Mouse (Mus musculus): Measurements from ENCODE around the gene Ptpn6. TPM values are rescaled to one million over a fixed set of nuclear protein-coding genes. Genes with fewer than 3 reads are reported as not detected.

Gene Ptpn6
- polyA plus RNA-seq, 1 experiment, result 31.7 TPM

DNA sequence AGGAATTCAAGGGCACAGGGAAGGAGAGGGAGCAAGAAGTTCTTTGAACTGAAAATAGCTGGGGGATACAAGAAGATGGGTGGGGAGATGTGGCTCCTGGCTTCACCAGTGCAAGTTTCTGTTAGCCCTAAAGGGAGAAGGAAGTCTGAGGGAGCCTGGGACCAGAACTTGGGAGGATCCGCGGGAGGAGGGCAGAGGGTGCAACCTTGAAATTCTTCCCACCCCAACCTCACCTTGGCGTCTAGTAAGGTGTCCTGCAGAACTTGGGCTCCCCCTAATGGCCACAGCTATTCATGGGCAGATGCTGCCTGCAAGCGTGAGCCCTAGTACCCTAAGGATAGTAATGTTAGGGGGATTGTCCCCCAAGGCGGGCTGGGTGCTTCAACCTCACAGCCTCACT lies 20.7 kb upstream of the Ptpn6 start:
- Histone ChIP-seq H3K27ac (ENCODE audit: insufficient read depth, low read depth, low read length) (peak overlapping the region; percentile 54), H3K36me3 (ENCODE audit: control insufficient read depth, insufficient read depth, low read length) (no peaks in the 10 kb centered on the region), H3K27me3 (replicated peaks; ENCODE audit: control insufficient read depth, insufficient read depth, low read length) (no peaks in the 10 kb centered on the region), H3K4me3 (ENCODE audit: insufficient read depth, low read depth, low read length) (no peak overlapping the region), H3K4me1 (ENCODE audit: control insufficient read depth, insufficient read depth, low read length) (peaks cover 18% of the 10 kb centered on the region)
- DNase-seq, result peak; percentile 92
- WGBS, result 5% methylated on average over 5 of the region's 5 CpGs
- peak; percentile 99 for TF ChIP-seq CTCF (conservative IDR thresholded peaks at IDR 0.05; ENCODE audit: insufficient read depth, insufficient read length, low read depth, low read length)
- TF ChIP-seq POLR2A (IDR thresholded peaks at IDR 0.05; ENCODE audit: low read depth, low read length), result no peak

DNA sequence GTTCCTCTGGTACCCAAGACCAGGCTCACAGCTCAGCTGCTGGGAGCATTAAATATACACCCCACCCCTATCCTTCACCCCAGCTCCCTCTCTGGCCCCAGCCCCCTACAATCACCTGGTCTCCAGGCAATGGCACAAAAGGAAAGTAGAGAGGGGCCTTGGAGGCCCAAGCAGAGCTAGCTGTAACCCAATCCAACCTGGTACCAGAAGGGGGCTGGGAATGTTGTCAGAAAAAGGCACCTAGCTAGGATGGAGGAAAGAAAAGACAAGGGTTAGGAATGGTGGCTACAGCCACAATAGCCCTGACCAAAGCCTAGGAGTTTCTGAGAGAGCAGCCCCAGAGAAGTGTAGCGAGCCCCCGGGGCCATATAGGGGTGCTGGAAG lies 20.3 kb upstream of the Ptpn6 start:
- Histone ChIP-seq H3K27me3 (replicated peaks; ENCODE audit: control insufficient read depth, insufficient read depth, low read length) (no peaks in the 10 kb centered on the region), H3K4me1 (ENCODE audit: control insufficient read depth, insufficient read depth, low read length) (peaks cover 21% of the 10 kb centered on the region), H3K27ac (ENCODE audit: insufficient read depth, low read depth, low read length) (peak overlapping the region; percentile 54), H3K4me3 (ENCODE audit: insufficient read depth, low read depth, low read length) (no peak overlapping the region), H3K36me3 (ENCODE audit: control insufficient read depth, insufficient read depth, low read length) (no peaks in the 10 kb centered on the region)
- TF ChIP-seq CTCF (conservative IDR thresholded peaks at IDR 0.05; ENCODE audit: insufficient read depth, insufficient read length, low read depth, low read length) (no peak), POLR2A (IDR thresholded peaks at IDR 0.05; ENCODE audit: low read depth, low read length) (no peak)
- WGBS, result 38% methylated on average over 2 of the region's 2 CpGs
- DNase-seq, result no peak

DNA sequence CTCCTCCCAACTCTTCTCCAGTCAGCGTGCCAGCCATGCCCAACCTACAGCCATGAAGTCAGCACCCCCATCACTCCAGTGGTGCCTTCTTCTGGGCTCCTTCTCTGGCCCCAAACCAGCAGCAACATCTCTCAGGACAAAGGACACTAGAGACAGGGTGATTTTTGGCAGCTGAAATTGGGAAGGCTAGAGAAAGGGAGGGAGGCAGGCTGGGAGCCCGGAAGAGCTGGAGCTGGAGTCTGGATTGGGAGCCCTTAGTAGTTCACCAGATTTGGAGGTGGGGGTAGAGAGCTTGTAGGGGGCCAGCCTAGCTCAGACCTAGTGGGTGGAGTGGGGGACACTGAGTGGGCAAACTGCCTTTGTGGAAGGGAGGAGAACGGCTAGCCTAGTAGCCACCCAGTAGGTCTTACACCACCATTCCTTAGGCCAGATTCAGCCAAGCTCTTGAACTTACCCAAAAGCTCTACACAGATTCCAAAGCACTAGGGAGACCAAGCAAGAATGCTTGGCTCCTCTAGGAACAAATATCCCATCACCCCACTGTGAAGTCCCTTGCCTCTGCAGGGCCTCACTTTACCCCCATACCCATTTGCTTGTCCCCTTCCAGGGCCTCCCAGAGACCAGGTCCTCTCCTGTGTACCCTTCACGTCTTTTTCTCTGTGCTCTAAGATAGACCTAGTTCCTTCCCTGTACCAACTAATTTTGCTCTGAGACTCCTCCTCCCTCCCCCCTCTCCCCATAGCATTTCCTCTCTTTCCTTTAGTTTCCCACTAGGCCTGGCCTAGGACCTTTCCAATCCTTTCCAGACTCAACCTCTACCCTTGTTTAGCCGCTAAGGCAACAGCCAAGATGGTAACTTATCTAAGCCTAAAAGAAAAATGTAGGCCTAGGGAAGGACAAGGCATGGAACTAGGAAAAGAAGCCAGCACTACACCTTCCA lies 19.7 kb upstream of the Ptpn6 start:
- peak overlapping the region; percentile 81 for H3K27ac ChIP-seq (ENCODE audit: insufficient read depth, low read depth, low read length)
- peaks cover 22% of the 10 kb centered on the region for H3K4me1 ChIP-seq (ENCODE audit: control insufficient read depth, insufficient read depth, low read length)
- TF ChIP-seq POLR2A (IDR thresholded peaks at IDR 0.05; ENCODE audit: low read depth, low read length) (no peak), CTCF (conservative IDR thresholded peaks at IDR 0.05; ENCODE audit: insufficient read depth, insufficient read length, low read depth, low read length) (no peak)
- H3K36me3 ChIP-seq (ENCODE audit: control insufficient read depth, insufficient read depth, low read length), result no peaks in the 10 kb centered on the region
- 46% methylated on average over 5 of the region's 5 CpGs for WGBS
- no peaks in the 10 kb centered on the region for H3K27me3 ChIP-seq (replicated peaks; ENCODE audit: control insufficient read depth, insufficient read depth, low read length)
- DNase-seq, result peak; percentile 80
- H3K4me3 ChIP-seq (ENCODE audit: insufficient read depth, low read depth, low read length), result peak overlapping the region; percentile 91; the same call in 1 of the 2 replicates

DNA sequence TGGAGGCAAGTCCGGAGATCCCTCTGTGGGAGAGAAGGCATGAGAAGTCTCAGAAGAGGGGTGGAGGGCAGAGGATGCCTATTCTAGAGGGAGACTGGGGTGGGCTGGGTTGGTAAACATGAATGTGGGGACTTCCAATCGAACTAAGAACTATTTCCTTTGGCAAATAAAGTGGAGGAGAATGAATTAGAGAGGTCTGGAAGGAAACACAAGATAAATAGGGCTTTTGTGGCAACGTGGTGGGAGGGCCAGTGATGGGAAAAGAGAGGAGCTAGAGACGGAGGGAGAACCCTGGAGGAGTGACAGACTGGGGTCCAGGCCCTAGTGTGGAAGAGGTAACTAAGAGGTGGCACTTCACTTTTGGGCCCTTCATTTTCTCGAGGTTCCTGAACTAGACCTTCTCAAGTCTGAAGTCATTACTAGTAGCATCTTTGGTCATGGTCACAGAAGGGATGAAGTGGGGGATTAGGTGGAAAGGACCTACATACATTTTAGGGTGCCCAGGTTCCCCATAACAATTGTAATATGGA lies 18.9 kb upstream of the Ptpn6 start:
- Histone ChIP-seq H3K36me3 (ENCODE audit: control insufficient read depth, insufficient read depth, low read length) (no peaks in the 10 kb centered on the region), H3K4me3 (ENCODE audit: insufficient read depth, low read depth, low read length) (peak overlapping the region; percentile 91)

DNA sequence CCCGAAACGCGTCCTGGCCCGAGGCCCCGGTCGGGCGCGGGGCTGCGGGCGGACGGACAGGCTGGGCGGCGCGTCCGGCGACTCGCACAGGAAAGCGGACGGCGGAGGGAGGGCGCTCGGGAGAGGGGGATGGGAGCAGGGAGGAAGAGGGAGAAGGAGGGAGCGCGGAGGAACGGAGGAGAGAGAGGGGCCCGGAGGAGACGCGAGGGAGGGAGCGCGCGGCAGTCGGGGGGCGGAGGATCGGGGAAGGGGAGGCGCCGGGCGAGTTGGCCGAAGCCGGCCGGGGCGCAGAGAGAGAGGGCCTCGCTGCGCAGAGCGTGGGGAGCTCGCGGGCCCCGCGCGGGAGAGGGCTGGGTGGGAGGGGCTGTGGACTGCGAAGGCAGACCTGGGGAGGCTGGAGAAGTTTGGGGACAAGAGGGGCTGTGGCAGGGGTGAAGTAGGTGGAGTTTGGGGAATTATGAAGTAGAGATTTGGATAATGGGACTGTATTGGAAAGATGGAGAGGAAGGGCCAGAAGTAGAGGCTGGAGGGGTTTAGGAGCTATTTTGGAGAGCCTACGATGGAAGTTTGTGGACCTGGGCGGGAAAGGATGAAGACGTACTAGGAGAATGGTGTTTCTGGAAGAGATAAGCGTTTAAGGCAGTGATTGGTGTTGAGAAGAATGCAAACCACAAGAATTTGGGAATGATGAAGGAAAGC lies 18.3 kb upstream of the Ptpn6 start:
- 1% methylated on average over 48 of the region's 54 CpGs for WGBS
- H3K4me1 ChIP-seq (ENCODE audit: control insufficient read depth, insufficient read depth, low read length), result peaks cover 22% of the 10 kb centered on the region
- peak overlapping the region; percentile 89 for H3K27ac ChIP-seq (ENCODE audit: insufficient read depth, low read depth, low read length)
- H3K4me3 ChIP-seq (ENCODE audit: insufficient read depth, low read depth, low read length), result peak overlapping the region; percentile 91
- peak; percentile 89 for DNase-seq
- H3K27me3 ChIP-seq (replicated peaks; ENCODE audit: control insufficient read depth, insufficient read depth, low read length), result no peaks in the 10 kb centered on the region
- TF ChIP-seq POLR2A (IDR thresholded peaks at IDR 0.05; ENCODE audit: low read depth, low read length) (no peak), CTCF (conservative IDR thresholded peaks at IDR 0.05; ENCODE audit: insufficient read depth, insufficient read length, low read depth, low read length) (no peak)
- no peaks in the 10 kb centered on the region for H3K36me3 ChIP-seq (ENCODE audit: control insufficient read depth, insufficient read depth, low read length)

More for the DNA sequence above, 18.9 kb upstream of the Ptpn6 start:
- no peak for DNase-seq
- H3K27me3 ChIP-seq (replicated peaks; ENCODE audit: control insufficient read depth, insufficient read depth, low read length), result no peaks in the 10 kb centered on the region
- H3K4me1 ChIP-seq (ENCODE audit: control insufficient read depth, insufficient read depth, low read length), result peaks cover 22% of the 10 kb centered on the region
- TF ChIP-seq CTCF (conservative IDR thresholded peaks at IDR 0.05; ENCODE audit: insufficient read depth, insufficient read length, low read depth, low read length), result no peak
- TF ChIP-seq POLR2A (IDR thresholded peaks at IDR 0.05; ENCODE audit: low read depth, low read length), result no peak
- peak overlapping the region; percentile 81 for H3K27ac ChIP-seq (ENCODE audit: insufficient read depth, low read depth, low read length)
- whole genome bisulfite sequencing, result 25% methylated on average over 5 of the region's 5 CpGs

DNA sequence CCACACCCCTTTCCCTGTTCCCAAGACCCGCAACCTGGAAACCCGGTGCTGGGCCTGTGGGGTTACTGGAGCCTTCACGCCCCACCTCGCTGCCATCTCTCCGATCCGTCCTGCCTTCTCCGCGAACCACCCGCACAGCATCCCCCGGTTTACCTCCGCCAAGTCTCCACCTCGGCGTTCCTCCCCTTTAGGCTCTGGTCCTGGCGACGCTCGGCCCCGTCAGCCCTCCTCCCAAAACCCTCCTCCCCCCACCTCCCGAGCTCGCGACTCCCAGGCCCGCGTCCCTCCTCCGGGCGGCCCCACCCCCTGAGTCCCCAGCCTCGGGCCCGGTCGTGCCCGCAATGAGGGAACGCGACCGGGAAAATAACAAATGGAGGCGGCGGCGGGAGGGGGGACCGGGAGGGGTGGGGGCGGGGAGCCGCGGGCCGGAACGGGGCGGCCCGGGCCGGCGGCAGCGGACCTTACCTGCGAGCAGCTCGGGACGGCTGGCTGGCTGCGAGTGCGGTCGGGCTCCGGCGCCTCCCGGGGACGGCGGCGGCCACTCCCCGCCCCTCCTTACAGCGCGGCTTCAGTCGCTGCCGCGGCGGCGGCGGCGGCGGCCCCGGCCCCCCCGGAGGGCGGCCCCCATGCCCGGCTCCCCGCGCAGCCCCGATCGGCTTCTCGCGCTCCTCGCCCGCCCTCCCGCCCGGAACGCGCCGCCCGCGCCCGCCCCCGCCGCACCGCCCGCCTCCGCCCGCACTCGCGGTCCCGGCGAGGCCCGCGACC lies 17.5 kb upstream of the Ptpn6 start, which contains the start of the genes Gm45234 and Atn1:
Gene Gm45234 (minus strand): TSS at position 191 of the 765 bp plus-strand sequence.
Gene Atn1 (minus strand): TSS at position 694 of the 765 bp plus-strand sequence.
- TF ChIP-seq POLR2A (IDR thresholded peaks at IDR 0.05; ENCODE audit: low read depth, low read length) (no peak), CTCF (conservative IDR thresholded peaks at IDR 0.05; ENCODE audit: insufficient read depth, insufficient read length, low read depth, low read length) (no peak)
- Histone ChIP-seq H3K27me3 (replicated peaks; ENCODE audit: control insufficient read depth, insufficient read depth, low read length) (no peaks in the 10 kb centered on the region), H3K4me3 (ENCODE audit: insufficient read depth, low read depth, low read length) (peak within 1 kb of the TSS; percentile 91), H3K36me3 (ENCODE audit: control insufficient read depth, insufficient read depth, low read length) (no peaks in the 10 kb centered on the region), H3K27ac (ENCODE audit: insufficient read depth, low read depth, low read length) (peak within 1 kb of the TSS; percentile 89), H3K4me1 (ENCODE audit: control insufficient read depth, insufficient read depth, low read length) (peaks cover 22% of the 10 kb centered on the region)
- peak; percentile 83 for DNase-seq
- WGBS, result under 1% methylated on average over 86 of the region's 100 CpGs

All from kidney, adult 2 months (tissue).